Mouse (Mus musculus): Measurements from ENCODE around the gene Ptk7.

Gene Ptk7

GRCm38 (mm10) chr17:46628791-46629684 lies at the start of gene Ptk7:
TSS of gene Ptk7 (minus strand) at chr17:46629504.
- peak; percentile 45 to 69 for DNase-seq (ENCODE audit: low spot score in 2 of 2)

- no peak for DNase-seq (ENCODE audit: low spot score in 2 of 2)
Observed at GRCm38 (mm10) chr17:46678911-46679310, 49.6 kb upstream of the Ptk7 start.

DNA sequence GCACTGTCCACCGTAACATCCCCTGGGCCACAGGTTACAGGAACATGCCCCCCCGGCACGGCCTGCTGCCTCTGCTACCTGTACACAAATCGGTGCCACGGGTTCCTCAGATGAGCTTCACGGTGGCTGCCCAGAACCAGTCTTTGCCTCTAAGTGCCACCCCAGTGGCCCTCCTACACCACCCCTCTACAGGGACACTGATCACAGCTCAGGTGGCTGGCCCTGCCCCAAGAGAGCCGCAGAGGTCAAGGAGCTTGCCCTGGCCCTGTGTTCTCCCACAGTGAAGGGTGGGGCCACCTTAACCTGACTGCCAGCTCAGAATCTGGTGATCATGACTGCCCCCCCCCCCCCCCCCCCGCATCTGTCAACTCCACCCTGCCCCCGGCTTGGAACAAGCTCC lies 49.1 kb upstream of the Ptk7 start, which contains the start of gene Mea1:
Gene Mea1 (plus strand): TSS at position 378 of the 400 bp plus-strand sequence.
- DNase-seq (ENCODE audit: low spot score in 2 of 2) = no peak

- no peak for DNase-seq (ENCODE audit: low spot score in 2 of 2)
Observed at GRCm38 (mm10) chr17:46674530-46675283, 45.4 kb upstream of the Ptk7 start.

DNA sequence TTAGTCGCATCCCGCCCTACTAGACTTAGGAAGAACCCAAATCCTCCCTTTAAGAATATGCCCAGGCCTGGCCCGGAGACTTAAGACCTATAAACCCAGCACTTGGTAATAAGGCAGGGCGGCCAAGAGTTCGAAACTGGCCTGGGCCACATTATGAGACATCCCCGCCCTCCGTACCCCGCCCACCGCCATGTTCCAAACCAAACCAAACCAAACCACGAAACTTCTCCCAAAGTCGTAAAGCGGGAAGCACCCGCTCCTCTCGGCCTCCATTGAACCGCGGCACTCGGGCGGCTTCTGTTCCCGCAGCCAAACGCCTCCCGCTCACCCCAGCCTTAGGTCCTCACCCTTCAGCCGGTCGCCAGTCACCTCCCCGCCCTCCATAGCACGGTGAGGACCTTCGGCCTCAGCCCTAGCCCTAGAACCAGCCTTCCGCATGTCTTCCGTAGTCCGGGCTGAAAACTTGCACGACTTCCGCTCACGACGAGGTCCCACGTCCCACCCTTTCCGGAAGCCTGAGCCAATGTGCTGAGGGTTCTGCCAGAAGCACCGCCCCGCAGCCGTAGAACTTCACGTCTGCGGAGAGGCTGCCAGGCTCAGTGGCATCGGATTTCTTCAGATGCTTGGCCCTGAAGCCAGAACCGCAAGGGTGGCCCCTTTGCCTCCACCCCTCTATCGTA lies 44.7 kb upstream of the Ptk7 start, which contains the start of gene Rrp36:
Gene Rrp36 (minus strand): TSS at position 503 of the 680 bp plus-strand sequence.
- peak; percentile 88 to 92 for DNase-seq (ENCODE audit: low spot score in 2 of 2)

GRCm38 (mm10) chr17:46669911-46670310 lies 40.6 kb upstream of the Ptk7 start:
- no peak for DNase-seq (ENCODE audit: low spot score in 2 of 2)

GRCm38 (mm10) chr17:46667712-46668111 lies 38.4 kb upstream of the Ptk7 start:
- no peak for DNase-seq (ENCODE audit: low spot score in 2 of 2)

DNA sequence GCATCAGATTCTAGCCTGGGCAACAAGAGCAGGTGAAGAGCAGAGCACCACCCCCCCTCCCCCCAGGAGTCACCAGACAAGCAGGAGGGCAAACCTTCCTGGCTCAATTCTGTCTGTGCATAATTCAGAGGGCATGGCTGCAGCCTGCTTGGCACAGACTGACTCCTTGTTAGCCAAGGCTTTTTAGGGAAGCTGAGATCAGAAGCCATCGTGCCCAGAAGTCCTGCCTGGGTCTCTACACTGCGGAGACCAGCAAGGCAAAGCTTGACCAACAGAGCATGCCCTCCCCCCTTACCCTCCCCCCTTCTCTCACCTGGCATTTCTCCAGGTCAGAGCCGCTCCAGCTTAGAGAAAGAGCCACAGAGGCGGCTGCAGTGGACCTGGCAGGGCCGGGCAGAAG lies 33.4 kb upstream of the Ptk7 start:
- no peak for DNase-seq (ENCODE audit: low spot score in 2 of 2)

DNA sequence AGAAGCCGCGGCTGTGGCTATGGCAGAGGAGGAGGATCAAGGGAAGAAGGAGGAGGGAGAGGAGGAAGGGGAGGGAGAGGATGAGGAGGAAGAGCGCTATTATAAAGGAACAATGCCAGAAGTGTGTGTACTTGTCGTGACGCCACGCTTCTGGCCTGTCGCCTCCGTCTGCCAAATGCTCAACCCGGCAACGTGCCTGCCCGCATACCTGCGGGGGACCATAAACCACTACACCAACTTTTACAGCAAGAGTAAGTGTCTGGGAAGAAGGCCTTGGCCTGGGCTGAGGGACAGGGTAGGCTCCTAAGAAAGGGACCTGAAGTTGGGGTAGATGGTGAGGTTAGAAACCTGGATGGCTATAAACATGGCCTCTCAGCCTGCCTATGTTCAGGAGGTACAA lies 32.7 kb upstream of the Ptk7 start:
- no peak for DNase-seq (ENCODE audit: low spot score in 2 of 2)

DNA sequence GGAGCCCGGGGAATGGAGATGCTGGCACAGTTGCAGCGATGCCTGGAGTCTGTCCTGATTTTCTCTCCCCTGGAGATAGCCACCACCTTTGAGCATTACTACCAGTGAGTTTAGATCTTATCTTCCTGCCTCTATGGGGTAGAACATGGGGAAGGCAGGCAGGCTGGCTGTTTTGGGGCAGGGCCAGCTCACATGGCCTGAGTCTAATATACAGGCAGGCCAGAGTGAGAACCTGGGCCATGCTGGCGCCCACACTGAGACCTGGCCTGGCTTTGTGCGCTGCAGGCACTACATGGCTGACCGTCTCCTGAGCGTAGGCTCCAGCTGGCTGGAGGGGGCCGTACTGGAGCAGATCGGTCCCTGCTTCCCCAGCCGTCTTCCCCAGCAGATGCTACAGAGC lies 32.0 kb upstream of the Ptk7 start:
- no peak for DNase-seq (ENCODE audit: low spot score in 2 of 2)

DNA sequence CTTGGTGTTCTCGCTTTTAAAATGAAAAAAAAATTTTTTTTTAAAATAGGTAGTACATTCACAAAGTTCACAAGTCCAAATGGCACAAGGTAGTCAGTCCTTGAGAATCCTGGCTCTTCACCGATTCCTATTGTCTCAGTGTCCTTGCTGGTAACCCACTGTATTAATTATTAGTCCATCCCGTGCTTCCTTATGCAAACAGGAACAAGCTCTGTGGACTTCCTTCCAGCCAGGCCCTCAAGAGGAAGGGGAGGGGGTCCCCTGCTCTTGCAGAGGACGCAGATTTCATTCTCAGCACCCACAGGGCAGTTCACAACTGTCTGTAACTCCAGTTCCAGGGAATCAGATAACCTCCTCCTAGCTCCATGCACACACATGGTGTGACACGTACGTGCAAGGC lies 26.8 kb upstream of the Ptk7 start:
- no peak for DNase-seq (ENCODE audit: low spot score in 2 of 2)

GRCm38 (mm10) chr17:46651755-46652547 lies 22.6 kb upstream of the Ptk7 start:
- DNase-seq (ENCODE audit: low spot score in 2 of 2) = peak in 1 of 2 experiments; percentile 60

- DNase-seq (ENCODE audit: low spot score in 2 of 2) = peak in 1 of 2 experiments; percentile 59
Observed at GRCm38 (mm10) chr17:46651292-46651691, 22.0 kb upstream of the Ptk7 start.

GRCm38 (mm10) chr17:46650232-46651031 lies 21.1 kb upstream of the Ptk7 start, which contains the start of gene Cul7:
TSS of gene Cul7 (plus strand) at chr17:46650337.
- DNase-seq (ENCODE audit: low spot score in 2 of 2) = peak; percentile 83 to 91

- DNase-seq (ENCODE audit: low spot score in 2 of 2) = peak in 1 of 2 experiments; percentile 62
Observed at GRCm38 (mm10) chr17:46649811-46650210, 20.5 kb upstream of the Ptk7 start.

DNA sequence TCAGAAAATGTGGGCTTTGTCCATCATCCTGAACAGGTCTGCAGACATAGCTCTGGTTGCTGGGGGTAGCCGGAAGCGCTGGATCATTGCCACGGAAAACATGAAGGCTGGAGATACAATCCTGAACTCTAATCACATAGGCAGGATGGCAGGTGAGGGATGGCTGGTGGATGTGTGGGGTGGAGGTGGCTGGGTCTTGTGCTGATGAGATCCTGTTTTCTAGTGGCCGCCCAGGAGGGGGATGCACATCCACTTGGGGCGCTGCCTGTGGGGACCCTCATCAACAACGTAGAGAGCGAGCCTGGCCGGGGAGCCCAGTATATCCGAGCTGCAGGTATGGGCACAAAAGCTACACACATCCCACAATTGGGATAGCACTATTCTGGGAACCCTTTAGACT lies 19.1 kb upstream of the Ptk7 start:
- no peak for DNase-seq (ENCODE audit: low spot score in 2 of 2)

DNA sequence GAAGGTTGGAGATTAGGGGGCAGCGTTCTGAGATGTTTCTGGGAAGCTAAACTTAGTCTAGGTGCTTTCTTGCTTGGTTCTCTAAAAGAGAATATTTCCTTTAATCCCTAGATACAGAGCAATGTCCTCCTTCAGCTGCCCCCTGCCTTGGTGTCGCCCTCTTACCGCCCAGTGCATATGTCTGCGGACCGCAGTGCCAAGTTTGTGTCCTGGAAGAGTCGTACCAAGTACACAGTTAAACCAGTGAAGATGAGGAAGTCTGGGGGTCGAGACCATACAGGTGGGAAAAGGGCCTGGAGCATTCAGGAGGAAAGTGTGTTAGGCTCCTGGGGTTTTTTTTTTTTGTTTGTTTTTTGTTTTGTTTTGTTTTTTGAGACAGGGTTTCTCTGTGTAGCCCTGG lies 18.0 kb upstream of the Ptk7 start:
- no peak for DNase-seq (ENCODE audit: low spot score in 2 of 2)

DNA sequence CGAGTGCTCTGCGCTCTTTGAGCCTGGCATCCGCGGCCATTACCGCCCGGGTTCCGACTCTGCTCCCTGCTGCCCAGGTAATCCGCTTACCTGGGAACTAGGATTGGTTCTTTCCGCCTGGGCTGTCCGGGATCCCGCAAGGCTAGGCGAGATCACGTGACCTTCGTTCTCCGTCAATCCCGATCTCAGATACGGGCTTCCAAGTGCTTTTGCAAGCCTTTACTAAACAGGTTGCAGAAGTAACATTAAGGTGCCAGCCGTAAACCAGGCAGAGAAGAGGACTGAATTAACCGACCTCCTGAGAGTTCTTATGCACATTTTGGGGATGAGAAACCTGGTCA lies 17.0 kb upstream of the Ptk7 start:
- DNase-seq (ENCODE audit: low spot score in 2 of 2) = no peak

DNA sequence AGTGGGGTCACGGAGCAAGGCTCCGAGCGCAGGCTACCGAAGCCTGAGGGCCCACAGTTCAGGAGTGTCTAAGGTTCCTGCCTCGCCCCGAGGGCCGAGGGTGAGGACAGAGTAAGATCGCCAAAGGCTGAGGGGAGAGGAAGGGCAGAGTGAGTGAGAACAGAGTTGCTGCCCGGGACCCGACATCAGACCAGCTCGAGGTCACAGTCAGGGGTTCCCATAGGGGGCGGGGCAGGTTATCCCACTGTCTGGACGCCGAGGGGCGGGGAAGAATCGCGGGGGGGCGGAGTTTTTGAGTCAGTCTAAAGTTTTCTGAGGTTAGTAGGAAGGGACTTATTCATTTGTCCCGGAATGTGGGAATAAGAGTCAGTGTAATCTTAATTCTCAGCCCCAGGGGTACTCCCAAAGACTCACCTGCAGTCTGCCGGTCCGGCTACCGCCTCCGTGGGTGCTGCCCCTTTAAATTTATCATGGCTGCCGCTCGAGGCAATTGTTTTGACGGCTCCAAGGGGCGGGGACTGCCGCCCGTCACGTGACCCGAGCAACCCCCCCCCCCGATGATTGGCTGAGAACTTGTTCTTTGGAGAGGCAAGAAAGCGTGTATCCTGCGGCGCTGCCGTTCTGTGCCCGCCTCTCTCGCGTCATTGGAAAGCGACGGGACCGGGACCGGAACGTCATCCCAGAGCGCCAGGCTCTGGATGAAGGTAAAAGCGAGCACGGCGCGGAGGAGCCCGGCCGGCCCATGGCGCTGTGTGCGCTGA lies 16.4 kb upstream of the Ptk7 start, which contains the start of the genes Klc4 and Mrpl2:
Gene Klc4 (minus strand): TSS at position 462 of the 761 bp plus-strand sequence.
Gene Mrpl2 (plus strand): TSS at position 669 of the 761 bp plus-strand sequence.
- DNase-seq (ENCODE audit: low spot score in 2 of 2) = peak; percentile 98 to 99
